Mouse (Mus musculus): ENCODE data around the gene Zfp169. TPM values are rescaled to one million over a fixed set of nuclear protein-coding genes. Genes with fewer than 3 reads are reported as not detected.

Gene Zfp169
- 1.5 and 4.7 TPM in 2 replicates for polyA plus RNA-seq (2012; ENCODE audit: low replicate concordance)

GRCm38 (mm10) chr13:48513003-48513929, at the start of gene Zfp169, which contains the start of gene A830005F24Rik:
Gene Zfp169 (minus strand): TSS chr13:48513451.
Gene A830005F24Rik (plus strand): TSS chr13:48513570.

Other genes with a start within 250 kb of the Zfp169 start
- gene A830005F24Rik, start 119 bp upstream of the Zfp169 start, polyA plus RNA-seq (2012; ENCODE audit: low replicate concordance): 0.21 TPM in 1 of 2 replicates, not detected in the other
- 2.3 and 2.8 TPM in 2 replicates for gene Ptpdc1, start 112.2 kb upstream of the Zfp169 start, polyA plus RNA-seq (2012; ENCODE audit: low replicate concordance)
- 0.20 TPM in 1 of 2 replicates, not detected in the other for gene Barx1, start 149.5 kb upstream of the Zfp169 start, polyA plus RNA-seq (2012; ENCODE audit: low replicate concordance)

All from hematopoietic multipotent progenitor cell, adult 10-12 weeks (in vitro differentiated cells).